Mouse (Mus musculus) telencephalon, adult 2 months (tissue): Measurements from ENCODE around the gene Gba2.
"Not testable (repeated sequence)": the region's sequence is repeated elsewhere in the genome, so short reads cannot be mapped to it uniquely, and the experiment has no call there.

Experiments
- DNase-seq: peaks from one replicate; pipeline ENCODE4 v3.0.0-alpha.2; 2011; ENCODE audit warnings: low read depth, low spot score

Gene Gba2

GRCm38 (mm10) chr4:43553891-43554290 lies 24.8 kb downstream of the Gba2 start:
- no peak for DNase-seq

GRCm38 (mm10) chr4:43552437-43552836 lies 26.2 kb downstream of the Gba2 start:
- DNase-seq: peak; percentile 63

- DNase-seq: not testable (repeated sequence)
Observed at GRCm38 (mm10) chr4:43551854-43552253, 26.8 kb downstream of the Gba2 start.

- DNase-seq: no peak
Observed at GRCm38 (mm10) chr4:43549055-43549454, 29.6 kb downstream of the Gba2 start.

- no peak for DNase-seq
Observed at GRCm38 (mm10) chr4:43547160-43547559, 31.5 kb downstream of the Gba2 start.

- no peak for DNase-seq
Observed at GRCm38 (mm10) chr4:43546375-43547047, 32.2 kb downstream of the Gba2 start.

GRCm38 (mm10) chr4:43542044-43542443 lies 36.6 kb downstream of the Gba2 start:
- no peak for DNase-seq

- no peak for DNase-seq
Observed at GRCm38 (mm10) chr4:43536031-43536430, 42.6 kb downstream of the Gba2 start.

- DNase-seq: no peak
Observed at GRCm38 (mm10) chr4:43535628-43536027, 43.0 kb downstream of the Gba2 start.

- no peak for DNase-seq
Observed at GRCm38 (mm10) chr4:43533270-43533669, 45.4 kb downstream of the Gba2 start.

- DNase-seq: peak; percentile 79
Observed at GRCm38 (mm10) chr4:43530581-43530980, 48.1 kb downstream of the Gba2 start.

- no peak for DNase-seq
Observed at GRCm38 (mm10) chr4:43530081-43530501, 48.6 kb downstream of the Gba2 start.

GRCm38 (mm10) chr4:43528487-43528886 lies 50.2 kb downstream of the Gba2 start:
- no peak for DNase-seq

- no peak for DNase-seq
Observed at GRCm38 (mm10) chr4:43527880-43528279, 50.8 kb downstream of the Gba2 start.

GRCm38 (mm10) chr4:43519956-43520355 lies 58.7 kb downstream of the Gba2 start:
- DNase-seq: peak; percentile 58

- no peak for DNase-seq
Observed at GRCm38 (mm10) chr4:43519551-43519950, 59.1 kb downstream of the Gba2 start.
